Comparison of ENCODE assay signal across 8 mouse cellular contexts in genomic region chr7:30090092-30090969, GRCm38 (mm10). TPM values are rescaled to one million over a fixed set of nuclear protein-coding genes. Genes with fewer than 3 reads are reported as not detected.
DNase-seq lines count a peak whose midpoint lies in the region; ATAC-seq and TF ChIP-seq lines count a peak whose summit lies in the region.

Gene Gm26920, minus strand, starts transcription at chr7:30090410.
Gene Zfp566, minus strand, starts transcription at chr7:30090527.

- H3K4me3 ChIP-seq in heart, embryonic 12.5 days = peak within 1 kb of the TSS; percentile 71
- peak within 1 kb of the TSS; percentile 60 for H3K4me3 ChIP-seq in kidney, postnatal 0 days (replicated peaks; ENCODE audit: low read depth, low read length)
- peak within 1 kb of the TSS; percentile 71 for H3K4me3 ChIP-seq in liver, embryonic 11.5 days (ENCODE audit: low read depth, low read length)
- peak within 1 kb of the TSS; percentile 42 for H3K4me3 ChIP-seq in stomach, embryonic 14.5 days (ENCODE audit: low read depth, low read length)

- peaks cover under 1% of the 10 kb centered on the region for H3K9me3 ChIP-seq in heart, embryonic 12.5 days (replicated peaks)
- no peaks in the 10 kb centered on the region for H3K9me3 ChIP-seq in kidney, postnatal 0 days (replicated peaks; ENCODE audit: low read length)
- no peaks in the 10 kb centered on the region for H3K9me3 ChIP-seq in liver, embryonic 11.5 days (ENCODE audit: control insufficient read depth, low read length)
- no peaks in the 10 kb centered on the region for H3K9me3 ChIP-seq in stomach, embryonic 14.5 days (ENCODE audit: control insufficient read depth, low read depth, low read length)

- TF ChIP-seq CTCF in kidney, postnatal 0 days (IDR thresholded peaks at IDR 0.05; ENCODE audit: low read depth) = no peak

- peak within 1 kb of the TSS; percentile 73 for H3K27ac ChIP-seq in heart, embryonic 12.5 days (ENCODE audit: poor library complexity, severe bottlenecking)
- H3K27ac ChIP-seq in kidney, postnatal 0 days = peak within 1 kb of the TSS; percentile 68
- H3K27ac ChIP-seq in liver, embryonic 11.5 days (ENCODE audit: low read depth, low read length) = peak within 1 kb of the TSS; percentile 71
- H3K27ac ChIP-seq in stomach, embryonic 14.5 days (ENCODE audit: low read length) = peak within 1 kb of the TSS; percentile 40; the same call in 1 of the 2 replicates

- peak; percentile 99 for DNase-seq in CD4-positive helper T cell, adult 2 months (ENCODE audit: low read depth, low spot score)
- DNase-seq in brain, embryonic 18.5 days (ENCODE audit: low read depth, low spot score) = peak; percentile 98
- DNase-seq in kidney, postnatal 0 days (ENCODE audit: low spot score) = peak; percentile 99
- DNase-seq in liver, embryonic 11.5 days (ENCODE audit: low spot score) = peak; percentile 97
- DNase-seq in naive thymus-derived CD4-positive, alpha-beta T cell, adult 2 months (ENCODE audit: low read depth) = peak; percentile 99

- no peaks in the 10 kb centered on the region for H3K27me3 ChIP-seq in heart, embryonic 12.5 days (replicated peaks)
- no peaks in the 10 kb centered on the region for H3K27me3 ChIP-seq in kidney, postnatal 0 days (ENCODE audit: insufficient read depth, low read length)
- H3K27me3 ChIP-seq in liver, embryonic 11.5 days (replicated peaks; ENCODE audit: control insufficient read depth, insufficient read depth, low read length) = no peaks in the 10 kb centered on the region
- no peaks in the 10 kb centered on the region for H3K27me3 ChIP-seq in stomach, embryonic 14.5 days (ENCODE audit: control insufficient read depth, insufficient read depth, low read length)

- ATAC-seq in erythroid progenitor cell, adult 5-6 weeks (replicated peaks; ENCODE audit: low FRiP score, poor library complexity, severe bottlenecking) = peak; percentile 89
- peak; percentile 94 for ATAC-seq in heart, embryonic 12.5 days (ENCODE audit: insufficient number of reproducible peaks, low FRiP score)
- ATAC-seq in kidney, postnatal 0 days (replicated peaks; ENCODE audit: low FRiP score, low read depth) = peak; percentile 93
- ATAC-seq in liver, embryonic 11.5 days (replicated peaks; ENCODE audit: low FRiP score) = peak; percentile 93
- peak; percentile 92 for ATAC-seq in stomach, embryonic 14.5 days (ENCODE audit: insufficient number of reproducible peaks, insufficient read depth, low FRiP score, low read depth)

- peak within 1 kb of the TSS; percentile 67 for H3K9ac ChIP-seq in heart, embryonic 12.5 days
- peak within 1 kb of the TSS; percentile 67 for H3K9ac ChIP-seq in kidney, postnatal 0 days (ENCODE audit: low read depth, low read length)
- H3K9ac ChIP-seq in liver, embryonic 11.5 days (ENCODE audit: low read depth, low read length) = peak within 1 kb of the TSS; percentile 77
- peak within 1 kb of the TSS; percentile 34 for H3K9ac ChIP-seq in stomach, embryonic 14.5 days (replicated peaks; ENCODE audit: low read depth, low read length)

- under 1% methylated on average over 40 of the region's 40 CpGs for WGBS in heart, embryonic 12.5 days
- under 1% methylated on average over 40 of the region's 40 CpGs for WGBS in kidney, postnatal 0 days
- under 1% methylated on average over 40 of the region's 40 CpGs for WGBS in liver, embryonic 11.5 days
- WGBS in stomach, embryonic 14.5 days = under 1% methylated on average over 40 of the region's 40 CpGs

- H3K4me1 ChIP-seq in heart, embryonic 12.5 days (replicated peaks) = peaks cover 15% of the 10 kb centered on the region
- peaks cover 15% of the 10 kb centered on the region; the same call in 1 of the 2 replicates for H3K4me1 ChIP-seq in kidney, postnatal 0 days (replicated peaks; ENCODE audit: insufficient read depth, low read length)
- peaks cover 15% of the 10 kb centered on the region; the same call in 1 of the 2 replicates for H3K4me1 ChIP-seq in liver, embryonic 11.5 days (replicated peaks; ENCODE audit: control insufficient read depth, insufficient read depth, low read length)
- peaks cover 11% of the 10 kb centered on the region; the same call in 1 of the 2 replicates for H3K4me1 ChIP-seq in stomach, embryonic 14.5 days (ENCODE audit: control insufficient read depth, insufficient read depth, low read length)

- H3K4me2 ChIP-seq in heart, embryonic 12.5 days = peak within 1 kb of the TSS; percentile 75
- H3K4me2 ChIP-seq in kidney, postnatal 0 days (ENCODE audit: low read length) = peak within 1 kb of the TSS; percentile 81
- H3K4me2 ChIP-seq in liver, embryonic 11.5 days = peak within 1 kb of the TSS; percentile 87
- H3K4me2 ChIP-seq in stomach, embryonic 14.5 days (replicated peaks; ENCODE audit: low read depth, low read length) = peak within 1 kb of the TSS; percentile 66

- H3K36me3 ChIP-seq in heart, embryonic 12.5 days = peaks cover 17% of the 10 kb centered on the region
- 0 out of 2 replicates have a peak, but pooled peaks cover 2% of the 10 kb centered on the region for H3K36me3 ChIP-seq in kidney, postnatal 0 days (ENCODE audit: insufficient read depth, low read length)
- peaks cover 9% of the 10 kb centered on the region for H3K36me3 ChIP-seq in liver, embryonic 11.5 days (ENCODE audit: control insufficient read depth, insufficient read depth, low read length)
- peaks cover 17% of the 10 kb centered on the region for H3K36me3 ChIP-seq in stomach, embryonic 14.5 days (ENCODE audit: control insufficient read depth, insufficient read depth, low read length)

RNA-seq across cellular contexts. Expression of gene Gm26920, which starts in this region (rescaled TPM):
- total RNA-seq in erythroid progenitor cell, adult 5-6 weeks (2015; ENCODE audit: low replicate concordance) = not detected in 2 replicates
- total RNA-seq in erythroid progenitor cell, adult 5-6 weeks (2017; ENCODE audit: low replicate concordance) = not detected in 2 replicates
- 1.5 and 1.7 TPM in 2 replicates for polyA plus RNA-seq in heart, embryonic 12.5 days (2016; fragmentation: Nextera tagmentation; extraction: Ambion mirVana)
- polyA plus RNA-seq in kidney, postnatal 0 days (2015; fragmentation: Nextera tagmentation; extraction: Ambion mirVana) = 0.83 and 1.8 TPM in 2 replicates
- 0.32 and 0.43 TPM in 2 replicates for polyA plus RNA-seq in liver, embryonic 11.5 days (2014; fragmentation: Nextera tagmentation; extraction: Ambion mirVana)
- polyA plus RNA-seq in stomach, embryonic 14.5 days (2014; fragmentation: Nextera tagmentation; extraction: Ambion mirVana) = 2.0 and 2.1 TPM in 2 replicates

RNA-seq across cellular contexts. Expression of gene Zfp566, which starts in this region (rescaled TPM):
- 2.1 and 2.5 TPM in 2 replicates for total RNA-seq in erythroid progenitor cell, adult 5-6 weeks (2015; ENCODE audit: low replicate concordance)
- not detected in 2 replicates for total RNA-seq in erythroid progenitor cell, adult 5-6 weeks (2017; ENCODE audit: low replicate concordance)
- 5.8 and 6.1 TPM in 2 replicates for polyA plus RNA-seq in heart, embryonic 12.5 days (2016; fragmentation: Nextera tagmentation; extraction: Ambion mirVana)
- polyA plus RNA-seq in kidney, postnatal 0 days (2015; fragmentation: Nextera tagmentation; extraction: Ambion mirVana) = 9.5 and 9.6 TPM in 2 replicates
- polyA plus RNA-seq in liver, embryonic 11.5 days (2014; fragmentation: Nextera tagmentation; extraction: Ambion mirVana) = 7.6 and 7.7 TPM in 2 replicates
- 7.5 and 11.2 TPM in 2 replicates for polyA plus RNA-seq in stomach, embryonic 14.5 days (2014; fragmentation: Nextera tagmentation; extraction: Ambion mirVana)

Comparison
In these comparisons a context has a peak if more than half of its experiments do, and no peak if none do; other contexts are left out.
1. Peak in every context shown above with its lines: DNase-seq, ATAC-seq, H3K4me3 ChIP-seq and H3K27ac ChIP-seq.